Mouse (Mus musculus): ENCODE results near the gene Nbeal2. TPM values are rescaled to one million over a fixed set of nuclear protein-coding genes. Genes with fewer than 3 reads are reported as not detected.

Nbeal2 gene
- polyA plus RNA-seq, 1 experiment from 2014 or later, result 2.4 TPM

DNA sequence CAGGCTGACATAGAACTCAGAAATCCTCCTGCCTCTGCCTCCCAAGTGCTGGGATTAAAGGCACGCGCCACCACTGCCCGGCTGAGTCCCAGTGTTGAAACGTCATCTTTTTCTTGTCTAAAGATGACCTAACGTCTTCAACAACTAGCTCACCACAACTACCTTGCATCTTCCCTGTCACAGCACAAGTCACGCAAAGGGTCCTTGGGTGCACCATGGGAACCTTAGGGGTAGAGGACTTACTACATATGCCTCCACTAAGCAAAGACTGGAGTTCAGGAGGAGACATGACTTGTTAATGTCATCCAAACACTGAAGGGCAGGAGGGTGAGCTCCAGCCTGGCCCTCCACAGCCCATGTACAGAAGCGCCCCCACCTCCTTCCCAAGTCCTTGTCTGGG lies 33.3 kb downstream of the Nbeal2 start:
- H3K9ac ChIP-seq (ENCODE audit: low read length), result no peak overlapping the region
- no peaks in the 10 kb centered on the region for H3K27me3 ChIP-seq (ENCODE audit: control insufficient read depth, insufficient read depth, low read length)
- no peak overlapping the region for H3K27ac ChIP-seq (replicated peaks in 1 of 2; ENCODE audit: control insufficient read depth in 1 of 2, insufficient read depth in 1 of 2, low read depth in 2 of 2, low read length in 2 of 2)
- WGBS, result 90% methylated on average over 7 of the region's 7 CpGs
- no peak overlapping the region for H3K4me3 ChIP-seq (ENCODE audit: control insufficient read depth in 1 of 2, insufficient read depth in 1 of 2, low read depth in 1 of 2, low read length in 2 of 2)
- H3K4me1 ChIP-seq (ENCODE audit: control insufficient read depth in 2 of 2, insufficient read depth in 2 of 2, low read length in 2 of 2), result peaks cover 0 to 10% of the 10 kb centered on the region in 2 experiments; a peak in 3 of 4 replicates
- H3K36me3 ChIP-seq (ENCODE audit: control insufficient read depth, insufficient read depth, low read length), result peaks cover 60% of the 10 kb centered on the region
- ATAC-seq (ENCODE audit: insufficient number of reproducible peaks, insufficient read depth, low FRiP score, low read depth), result no peak
- H3K4me2 ChIP-seq (ENCODE audit: low read length), result no peak overlapping the region
- H3K9me3 ChIP-seq (ENCODE audit: control insufficient read depth, low read length), result no peaks in the 10 kb centered on the region

DNA sequence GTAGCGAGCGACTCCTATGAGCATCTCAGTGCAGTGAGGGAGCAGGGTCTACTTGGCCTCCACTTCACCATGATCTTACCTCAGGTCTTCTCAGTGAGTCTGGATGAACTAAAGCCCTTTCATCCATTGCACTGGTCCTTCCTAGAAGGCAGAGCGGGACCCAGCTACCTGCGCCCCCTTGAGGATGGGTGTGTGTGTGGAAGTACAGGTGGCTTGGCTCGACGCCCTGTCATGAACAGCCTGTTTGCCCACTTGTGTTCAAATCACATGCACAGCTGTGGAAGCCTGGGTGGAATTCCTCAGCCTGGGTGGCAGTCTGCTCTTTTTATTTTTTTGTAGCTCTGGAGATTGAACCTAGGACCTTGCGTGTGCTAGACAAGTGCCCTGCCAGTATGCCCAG lies 33.8 kb downstream of the Nbeal2 start:
- no peak overlapping the region for H3K4me3 ChIP-seq (ENCODE audit: control insufficient read depth in 1 of 2, insufficient read depth in 1 of 2, low read depth in 1 of 2, low read length in 2 of 2)
- no peaks in the 10 kb centered on the region for H3K27me3 ChIP-seq (ENCODE audit: control insufficient read depth, insufficient read depth, low read length)
- ATAC-seq (ENCODE audit: insufficient number of reproducible peaks, insufficient read depth, low FRiP score, low read depth), result no peak
- H3K9me3 ChIP-seq (ENCODE audit: control insufficient read depth, low read length), result no peaks in the 10 kb centered on the region
- H3K9ac ChIP-seq (ENCODE audit: low read length), result no peak overlapping the region
- H3K27ac ChIP-seq (replicated peaks in 1 of 2; ENCODE audit: control insufficient read depth in 1 of 2, insufficient read depth in 1 of 2, low read depth in 2 of 2, low read length in 2 of 2), result no peak overlapping the region
- 94% methylated on average over 7 of the region's 7 CpGs for WGBS
- no peak overlapping the region for H3K4me2 ChIP-seq (ENCODE audit: low read length)
- peaks cover 65% of the 10 kb centered on the region for H3K36me3 ChIP-seq (ENCODE audit: control insufficient read depth, insufficient read depth, low read length)
- H3K4me1 ChIP-seq (ENCODE audit: control insufficient read depth in 2 of 2, insufficient read depth in 2 of 2, low read length in 2 of 2), result peaks cover 0 to 7% of the 10 kb centered on the region in 2 experiments; a peak in 3 of 4 replicates

DNA sequence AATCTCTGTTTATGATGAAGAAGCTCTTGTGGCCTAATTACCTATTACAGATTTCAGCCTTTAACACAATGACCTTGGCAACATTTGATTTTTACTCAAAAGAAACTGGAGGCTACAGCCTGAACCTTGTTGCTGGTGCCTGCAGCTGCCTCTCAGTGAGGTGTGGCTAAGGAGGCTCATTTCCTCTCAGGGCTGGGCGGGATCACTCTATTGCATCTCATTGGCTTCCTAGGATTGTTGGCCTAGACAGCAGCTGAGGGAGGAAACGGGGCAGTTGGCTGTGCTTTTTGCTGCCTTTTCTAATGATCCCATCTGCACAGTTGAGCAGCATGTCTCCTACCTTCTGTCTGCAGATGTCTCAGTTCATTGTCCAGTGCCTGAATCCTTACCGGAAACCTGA lies 36.9 kb downstream of the Nbeal2 start:
- Histone ChIP-seq H3K4me1 (ENCODE audit: control insufficient read depth in 2 of 2, insufficient read depth in 2 of 2, low read length in 2 of 2) (no peaks in the 10 kb centered on the region), H3K27me3 (ENCODE audit: control insufficient read depth, insufficient read depth, low read length) (no peaks in the 10 kb centered on the region), H3K36me3 (ENCODE audit: control insufficient read depth, insufficient read depth, low read length) (peaks cover 83% of the 10 kb centered on the region), H3K9me3 (ENCODE audit: control insufficient read depth, low read length) (no peaks in the 10 kb centered on the region), H3K9ac (ENCODE audit: low read length) (no peak overlapping the region), H3K27ac (replicated peaks in 1 of 2; ENCODE audit: control insufficient read depth in 1 of 2, insufficient read depth in 1 of 2, low read depth in 2 of 2, low read length in 2 of 2) (no peak overlapping the region), H3K4me3 (ENCODE audit: control insufficient read depth in 1 of 2, insufficient read depth in 1 of 2, low read depth in 1 of 2, low read length in 2 of 2) (no peak overlapping the region), H3K4me2 (ENCODE audit: low read length) (no peak overlapping the region)
- no peak for ATAC-seq (ENCODE audit: insufficient number of reproducible peaks, insufficient read depth, low FRiP score, low read depth)
- WGBS, result 66% methylated on average over 3 of the region's 3 CpGs

DNA sequence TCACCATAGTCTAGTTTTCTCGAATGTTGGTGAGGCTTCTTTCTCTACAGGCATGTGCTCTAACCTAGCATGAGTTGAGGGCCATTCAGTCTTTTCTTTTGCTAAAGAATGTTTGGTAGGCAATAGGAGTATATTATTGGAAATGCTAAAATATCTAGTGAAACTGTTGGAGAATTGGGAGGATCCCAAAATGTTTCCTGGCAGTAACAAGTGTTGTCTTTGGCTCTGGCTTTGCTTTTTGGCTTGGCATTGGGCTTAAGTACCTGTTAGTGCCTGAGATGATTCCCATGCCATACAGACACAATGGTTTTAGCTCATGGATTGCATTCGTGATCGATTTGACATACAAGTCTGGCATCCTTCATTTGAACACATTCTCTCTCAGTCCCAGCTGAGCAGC lies 42.5 kb downstream of the Nbeal2 start:
- H3K9me3 ChIP-seq (ENCODE audit: control insufficient read depth, low read length), result no peaks in the 10 kb centered on the region
- H3K27me3 ChIP-seq (ENCODE audit: control insufficient read depth, insufficient read depth, low read length), result no peaks in the 10 kb centered on the region
- H3K4me2 ChIP-seq (ENCODE audit: low read length), result no peak overlapping the region
- H3K4me3 ChIP-seq (ENCODE audit: control insufficient read depth in 1 of 2, insufficient read depth in 1 of 2, low read depth in 1 of 2, low read length in 2 of 2), result no peak overlapping the region
- WGBS, result 87% methylated on average over 3 of the region's 3 CpGs
- H3K4me1 ChIP-seq (ENCODE audit: control insufficient read depth in 2 of 2, insufficient read depth in 2 of 2, low read length in 2 of 2), result no peaks in the 10 kb centered on the region
- no peak overlapping the region for H3K9ac ChIP-seq (ENCODE audit: low read length)
- no peak for ATAC-seq (ENCODE audit: insufficient number of reproducible peaks, insufficient read depth, low FRiP score, low read depth)
- H3K27ac ChIP-seq (replicated peaks in 1 of 2; ENCODE audit: control insufficient read depth in 1 of 2, insufficient read depth in 1 of 2, low read depth in 2 of 2, low read length in 2 of 2), result no peak overlapping the region
- H3K36me3 ChIP-seq (ENCODE audit: control insufficient read depth, insufficient read depth, low read length), result peaks cover 69% of the 10 kb centered on the region

DNA sequence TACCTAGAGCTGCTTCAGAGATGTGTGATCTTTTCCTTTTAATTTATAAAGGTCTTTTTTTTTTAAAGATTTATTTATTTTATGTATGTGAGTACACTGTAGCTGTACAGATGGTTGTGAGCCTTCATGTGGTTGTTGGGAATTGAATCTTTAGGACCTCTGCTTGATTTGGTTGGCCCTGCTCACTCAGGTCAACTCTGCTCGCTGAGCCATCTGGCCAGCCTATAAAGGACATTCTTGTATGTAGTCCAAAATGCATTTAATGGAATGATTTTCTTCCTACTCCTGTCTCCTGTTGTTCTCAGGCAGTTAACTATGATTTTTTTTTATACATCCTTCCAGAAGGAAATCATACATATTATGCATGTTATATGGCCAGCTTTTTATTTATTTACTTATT lies 70.4 kb downstream of the Nbeal2 start:
- no peak overlapping the region for H3K9ac ChIP-seq (ENCODE audit: low read length)
- H3K36me3 ChIP-seq (ENCODE audit: control insufficient read depth, insufficient read depth, low read length), result peaks cover 43% of the 10 kb centered on the region
- no peak for ATAC-seq (ENCODE audit: insufficient number of reproducible peaks, insufficient read depth, low FRiP score, low read depth)
- WGBS, result 90% methylated on average over 1 of the region's 1 CpGs
- H3K27me3 ChIP-seq (ENCODE audit: control insufficient read depth, insufficient read depth, low read length), result no peaks in the 10 kb centered on the region
- peaks cover 2 to 4% of the 10 kb centered on the region in 2 experiments; a peak in 2 of 4 replicates for H3K4me1 ChIP-seq (ENCODE audit: control insufficient read depth in 2 of 2, insufficient read depth in 2 of 2, low read length in 2 of 2)
- H3K9me3 ChIP-seq (ENCODE audit: control insufficient read depth, low read length), result no peaks in the 10 kb centered on the region
- H3K4me2 ChIP-seq (ENCODE audit: low read length), result no peak overlapping the region
- no peak overlapping the region for H3K27ac ChIP-seq (replicated peaks in 1 of 2; ENCODE audit: control insufficient read depth in 1 of 2, insufficient read depth in 1 of 2, low read depth in 2 of 2, low read length in 2 of 2)
- H3K4me3 ChIP-seq (ENCODE audit: control insufficient read depth in 1 of 2, insufficient read depth in 1 of 2, low read depth in 1 of 2, low read length in 2 of 2), result no peak overlapping the region

DNA sequence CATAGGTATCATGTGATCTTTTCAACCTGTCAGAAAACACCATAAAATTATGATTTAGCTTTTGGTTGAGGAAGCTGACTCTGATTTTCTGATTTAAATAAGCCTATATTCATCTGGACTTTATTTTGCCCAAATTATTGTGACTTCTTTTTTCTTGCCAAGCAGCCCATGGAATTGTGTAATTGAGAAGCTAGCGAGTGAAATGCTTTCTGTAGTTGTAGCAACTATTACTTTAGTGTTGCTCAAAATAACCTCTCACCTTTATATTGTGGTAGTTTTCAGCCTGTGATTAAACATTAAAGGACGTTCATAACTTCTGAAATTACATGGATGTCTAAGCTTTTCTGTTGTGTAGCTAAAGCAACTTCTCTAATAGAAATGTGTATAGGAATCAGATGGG lies 71.8 kb downstream of the Nbeal2 start:
- H3K4me1 ChIP-seq (ENCODE audit: control insufficient read depth in 2 of 2, insufficient read depth in 2 of 2, low read length in 2 of 2), result peaks cover 2 to 4% of the 10 kb centered on the region in 2 experiments; a peak in 2 of 4 replicates
- whole genome bisulfite sequencing, result 94% methylated on average over 2 of the region's 2 CpGs
- H3K36me3 ChIP-seq (ENCODE audit: control insufficient read depth, insufficient read depth, low read length), result peaks cover 48% of the 10 kb centered on the region
- H3K27ac ChIP-seq (replicated peaks in 1 of 2; ENCODE audit: control insufficient read depth in 1 of 2, insufficient read depth in 1 of 2, low read depth in 2 of 2, low read length in 2 of 2), result no peak overlapping the region
- H3K27me3 ChIP-seq (ENCODE audit: control insufficient read depth, insufficient read depth, low read length), result no peaks in the 10 kb centered on the region
- ATAC-seq (ENCODE audit: insufficient number of reproducible peaks, insufficient read depth, low FRiP score, low read depth), result no peak
- no peak overlapping the region for H3K4me3 ChIP-seq (ENCODE audit: control insufficient read depth in 1 of 2, insufficient read depth in 1 of 2, low read depth in 1 of 2, low read length in 2 of 2)
- no peak overlapping the region for H3K4me2 ChIP-seq (ENCODE audit: low read length)
- H3K9me3 ChIP-seq (ENCODE audit: control insufficient read depth, low read length), result no peaks in the 10 kb centered on the region
- no peak overlapping the region for H3K9ac ChIP-seq (ENCODE audit: low read length)

Small RNA genes within 50 kb of the gene (microRNA-seq; reads per million reads assigned to microRNA genes)
- not detected for gene Mir8107

Other genes starting within 250 kb of the Nbeal2 start
- gene Ptpn23, start 245.9 kb downstream of the Nbeal2 start, polyA plus RNA-seq (2014; fragmentation: Nextera tagmentation; extraction: Ambion mirVana), result 10.3 and 12.5 TPM in 2 replicates
- gene Ngp, start 234.4 kb downstream of the Nbeal2 start, polyA plus RNA-seq (2014; fragmentation: Nextera tagmentation; extraction: Ambion mirVana), result 1.1 and 4.2 TPM in 2 replicates
- gene Klhl18, start 177.5 kb downstream of the Nbeal2 start, polyA plus RNA-seq (2014; fragmentation: Nextera tagmentation; extraction: Ambion mirVana), result 7.7 and 8.7 TPM in 2 replicates
- 0.47 and 0.65 TPM in 2 replicates for gene Kif9, start 177.2 kb downstream of the Nbeal2 start, polyA plus RNA-seq (2014; fragmentation: Nextera tagmentation; extraction: Ambion mirVana)
- 32.7 and 35.6 TPM in 2 replicates for gene Setd2, start 121.6 kb downstream of the Nbeal2 start, polyA plus RNA-seq (2014; fragmentation: Nextera tagmentation; extraction: Ambion mirVana)
- 8.4 and 12.2 TPM in 2 replicates for gene Nradd, start 29.7 kb downstream of the Nbeal2 start, polyA plus RNA-seq (2014; fragmentation: Nextera tagmentation; extraction: Ambion mirVana)
- 146 and 147 TPM in 2 replicates for gene Ccdc12, start 2.3 kb upstream of the Nbeal2 start, polyA plus RNA-seq (2014; fragmentation: Nextera tagmentation; extraction: Ambion mirVana)
- gene Myl3, start 87.7 kb upstream of the Nbeal2 start, polyA plus RNA-seq (2014; fragmentation: Nextera tagmentation; extraction: Ambion mirVana), result 4,569 and 4,875 TPM in 2 replicates
- gene Pth1r, start 93.0 kb upstream of the Nbeal2 start, polyA plus RNA-seq (2014; fragmentation: Nextera tagmentation; extraction: Ambion mirVana), result 22.2 and 23.9 TPM in 2 replicates
- not detected in 2 replicates for gene Prss42, start 144.0 kb upstream of the Nbeal2 start, polyA plus RNA-seq (2014; fragmentation: Nextera tagmentation; extraction: Ambion mirVana)
- gene Prss44, start 159.8 kb upstream of the Nbeal2 start, polyA plus RNA-seq (2014; fragmentation: Nextera tagmentation; extraction: Ambion mirVana), result not detected in 2 replicates
- gene Prss43, start 172.5 kb upstream of the Nbeal2 start, polyA plus RNA-seq (2014; fragmentation: Nextera tagmentation; extraction: Ambion mirVana), result not detected in 2 replicates
- not detected in 2 replicates for gene Prss45, start 180.4 kb upstream of the Nbeal2 start, polyA plus RNA-seq (2014; fragmentation: Nextera tagmentation; extraction: Ambion mirVana)
- gene Prss46, start 190.3 kb upstream of the Nbeal2 start, polyA plus RNA-seq (2014; fragmentation: Nextera tagmentation; extraction: Ambion mirVana), result 0.22 TPM in 1 of 2 replicates, not detected in the other
- not detected in 2 replicates for gene Prss50, start 203.8 kb upstream of the Nbeal2 start, polyA plus RNA-seq (2014; fragmentation: Nextera tagmentation; extraction: Ambion mirVana)
- gene Als2cl, start 225.7 kb upstream of the Nbeal2 start, polyA plus RNA-seq (2014; fragmentation: Nextera tagmentation; extraction: Ambion mirVana), result 1.1 and 1.6 TPM in 2 replicates
- gene Tmie, start 226.0 kb upstream of the Nbeal2 start, polyA plus RNA-seq (2014; fragmentation: Nextera tagmentation; extraction: Ambion mirVana), result 0.16 and 0.20 TPM in 2 replicates